Mouse (Mus musculus) layer of hippocampus, adult 8-10 months (tissue): ENCODE data around the gene Tmem233. TPM values are rescaled to one million over a fixed set of nuclear protein-coding genes. Genes with fewer than 3 reads are reported as not detected.
A peak's percentile ranks its signal among the peaks of the same experiment; 100 is the strongest.

Source experiments
- DNase-seq, 2 experiments: peaks; one replicate each; pipeline ENCODE4 v3.0.0; 2022; ENCODE audit warnings: low spot score in 2 of 2
- total RNA-seq, 4 experiments: library from RNA; stranded (reverse); gene quantifications; 2 replicates each; pipeline ENCODE4 v1.2.4; 2022

Tmem233 gene
- total RNA-seq, 4 experiments from 2014 or later, result not detected

GRCm38 (mm10) chr5:116029071-116029470 lies 54.0 kb downstream of the Tmem233 start:
- no peak for DNase-seq

GRCm38 (mm10) chr5:116026561-116026960 lies 56.5 kb downstream of the Tmem233 start:
- no peak for DNase-seq

- DNase-seq, result no peak
Measured at GRCm38 (mm10) chr5:116026107-116026506, 56.9 kb downstream of the Tmem233 start.

GRCm38 (mm10) chr5:116024327-116024739 lies 58.7 kb downstream of the Tmem233 start, which contains the start of gene Prkab1:
Gene Prkab1, minus strand, starts transcription at chr5:116024508.
- DNase-seq, result peak; percentile 89 to 90

DNA sequence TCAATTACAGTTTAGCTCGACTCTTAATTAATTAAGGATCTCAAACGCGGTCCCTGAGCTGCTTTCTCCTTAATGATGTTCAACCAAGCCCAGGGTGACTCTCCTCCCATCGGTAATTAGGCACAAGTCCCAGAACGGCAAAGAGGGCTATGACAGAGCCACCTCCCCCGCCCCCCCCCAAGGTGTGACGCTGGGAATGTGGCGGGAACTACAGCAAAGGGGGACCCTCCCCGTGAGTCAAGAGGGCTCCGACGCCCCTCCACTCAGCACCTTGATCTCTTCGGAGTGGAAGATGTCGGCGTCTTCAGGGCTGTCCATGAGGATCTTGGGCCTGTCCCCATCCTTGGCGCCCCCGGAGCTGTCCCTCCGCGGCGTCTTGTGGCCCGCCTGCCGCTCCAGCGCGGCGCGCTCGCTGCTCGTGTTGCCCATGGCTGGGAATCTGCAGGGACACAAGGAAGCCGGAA lies 59.2 kb downstream of the Tmem233 start:
- DNase-seq, result peak in 1 of 2 experiments; percentile 31

DNA sequence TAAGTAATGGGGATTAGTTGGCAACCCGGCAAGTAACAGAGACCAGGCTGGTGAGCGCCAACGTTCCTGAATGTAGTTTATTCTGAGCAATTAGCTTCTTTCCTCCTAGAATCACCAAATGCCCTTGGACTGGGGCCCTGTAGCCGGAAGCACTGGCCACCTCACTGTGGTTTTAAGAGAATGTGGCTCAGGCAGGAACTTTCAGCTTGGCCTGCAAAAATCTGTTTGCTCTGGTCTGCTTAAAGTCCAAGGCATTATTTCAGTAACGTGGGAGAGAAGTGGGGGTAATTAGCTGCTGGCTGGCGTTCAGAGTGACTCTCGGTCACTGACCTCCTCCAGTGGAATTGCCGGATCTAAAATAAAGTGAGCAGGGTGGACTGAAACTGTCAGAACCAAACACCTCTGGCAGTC lies 59.8 kb downstream of the Tmem233 start:
- DNase-seq, result peak; percentile 46 to 70

GRCm38 (mm10) chr5:116022658-116023200 lies 60.3 kb downstream of the Tmem233 start:
- no peak for DNase-seq

DNA sequence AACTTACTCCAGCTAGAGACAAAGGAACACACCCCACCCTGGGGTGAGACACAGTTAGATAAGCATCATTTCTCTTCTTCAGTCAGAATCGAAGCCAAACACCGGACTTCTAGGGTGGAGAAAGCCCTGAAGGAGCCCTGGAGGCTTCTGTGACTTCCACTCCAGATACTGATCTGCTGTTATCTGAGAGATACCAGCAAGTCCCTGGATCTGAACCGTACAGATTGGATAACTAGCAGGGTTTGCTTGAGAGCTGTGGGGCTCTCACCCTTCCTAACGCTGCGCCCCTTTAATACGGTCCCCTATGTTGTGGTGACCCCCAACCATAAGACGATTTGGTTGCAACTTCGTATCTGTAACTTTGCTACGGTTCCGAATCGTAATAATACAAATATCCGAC lies 60.9 kb downstream of the Tmem233 start:
- no peak for DNase-seq

GRCm38 (mm10) chr5:116021552-116021951 lies 61.5 kb downstream of the Tmem233 start:
- DNase-seq, result no peak

- no peak for DNase-seq
Measured at GRCm38 (mm10) chr5:116019371-116019770, 63.7 kb downstream of the Tmem233 start.

GRCm38 (mm10) chr5:116018784-116019183 lies 64.3 kb downstream of the Tmem233 start:
- DNase-seq, result no peak

DNA sequence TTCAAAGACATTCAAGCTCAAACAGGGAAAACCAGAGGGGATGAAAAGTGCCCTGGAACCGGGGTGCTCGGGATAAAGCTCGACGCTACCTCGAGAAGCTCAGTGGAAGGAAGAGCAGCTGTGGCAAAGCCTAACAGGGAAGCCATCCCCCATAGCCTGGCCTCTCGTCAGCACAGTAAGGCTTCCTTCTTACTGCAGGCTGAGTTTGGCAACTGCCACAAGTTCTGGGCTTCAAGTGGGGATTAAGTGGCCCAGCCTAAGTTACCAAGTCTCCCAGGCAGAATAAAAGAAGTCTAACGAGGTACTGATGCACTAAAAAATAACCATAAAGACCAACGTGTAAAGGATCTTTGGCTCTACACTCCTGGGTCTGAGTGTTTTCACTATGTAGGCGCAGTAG lies 64.8 kb downstream of the Tmem233 start:
- no peak for DNase-seq

DNA sequence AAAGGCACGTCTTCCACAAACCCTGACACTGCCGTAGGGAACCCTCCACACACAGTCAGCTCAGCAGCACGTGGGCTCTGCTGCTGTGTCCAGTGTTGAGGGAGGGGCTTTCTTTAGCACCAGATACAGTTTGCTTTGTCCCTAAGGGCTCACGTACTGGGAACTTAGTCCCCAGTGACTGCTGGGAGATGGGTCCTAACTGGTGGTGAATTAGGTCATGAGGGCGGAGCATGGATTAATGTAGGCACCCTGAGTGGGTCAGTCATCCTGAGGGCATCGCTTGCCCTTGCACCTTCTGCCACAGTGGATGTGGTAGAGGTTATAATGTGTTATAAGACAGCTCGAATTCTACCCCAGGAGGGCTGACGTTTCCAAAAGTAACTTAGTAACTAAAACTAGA lies 65.7 kb downstream of the Tmem233 start:
- no peak for DNase-seq

DNA sequence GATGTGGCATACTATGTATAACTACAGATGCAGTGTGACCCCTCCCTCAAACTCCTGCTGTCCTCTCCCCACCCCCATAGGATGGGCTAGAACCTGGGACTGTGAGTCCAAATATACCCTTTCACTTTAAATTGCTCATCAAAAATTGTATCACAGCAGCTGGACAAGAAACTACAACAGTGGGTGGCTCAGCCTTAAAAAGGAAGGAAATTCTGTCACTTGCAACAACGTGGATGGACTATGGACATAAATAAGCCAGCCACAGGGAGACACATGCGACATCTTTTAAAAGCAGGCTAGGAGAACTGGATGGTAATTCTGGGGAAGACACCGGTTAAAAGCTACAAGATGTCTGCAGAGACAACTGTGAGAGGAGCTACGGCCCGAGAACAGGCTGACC lies 66.5 kb downstream of the Tmem233 start:
- DNase-seq, result no peak

DNA sequence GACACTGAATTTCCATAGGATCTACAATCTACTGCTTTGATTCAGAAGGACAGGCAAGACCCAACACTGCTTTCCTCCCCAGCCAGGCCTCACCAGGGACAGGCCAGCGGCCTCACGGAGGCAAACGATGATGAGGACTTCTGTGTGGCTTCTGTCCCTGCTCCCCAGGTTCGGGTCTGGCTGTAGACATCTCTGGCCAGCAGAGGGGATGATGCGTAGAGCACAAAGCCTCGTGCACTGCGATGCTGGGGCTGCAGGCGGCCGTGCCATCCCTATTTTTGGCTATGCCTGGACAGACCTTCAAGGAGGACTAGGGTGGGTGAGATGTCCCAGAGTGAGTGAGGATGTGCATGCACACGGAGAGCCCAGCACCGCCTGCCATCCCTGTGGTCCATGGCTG lies 68.8 kb downstream of the Tmem233 start:
- no peak for DNase-seq

- no peak for DNase-seq
Measured at GRCm38 (mm10) chr5:116013821-116014220, 69.2 kb downstream of the Tmem233 start.

- DNase-seq, result no peak
Measured at GRCm38 (mm10) chr5:116012503-116012902, 70.5 kb downstream of the Tmem233 start.

GRCm38 (mm10) chr5:116011700-116012099 lies 71.3 kb downstream of the Tmem233 start:
- no peak for DNase-seq

DNA sequence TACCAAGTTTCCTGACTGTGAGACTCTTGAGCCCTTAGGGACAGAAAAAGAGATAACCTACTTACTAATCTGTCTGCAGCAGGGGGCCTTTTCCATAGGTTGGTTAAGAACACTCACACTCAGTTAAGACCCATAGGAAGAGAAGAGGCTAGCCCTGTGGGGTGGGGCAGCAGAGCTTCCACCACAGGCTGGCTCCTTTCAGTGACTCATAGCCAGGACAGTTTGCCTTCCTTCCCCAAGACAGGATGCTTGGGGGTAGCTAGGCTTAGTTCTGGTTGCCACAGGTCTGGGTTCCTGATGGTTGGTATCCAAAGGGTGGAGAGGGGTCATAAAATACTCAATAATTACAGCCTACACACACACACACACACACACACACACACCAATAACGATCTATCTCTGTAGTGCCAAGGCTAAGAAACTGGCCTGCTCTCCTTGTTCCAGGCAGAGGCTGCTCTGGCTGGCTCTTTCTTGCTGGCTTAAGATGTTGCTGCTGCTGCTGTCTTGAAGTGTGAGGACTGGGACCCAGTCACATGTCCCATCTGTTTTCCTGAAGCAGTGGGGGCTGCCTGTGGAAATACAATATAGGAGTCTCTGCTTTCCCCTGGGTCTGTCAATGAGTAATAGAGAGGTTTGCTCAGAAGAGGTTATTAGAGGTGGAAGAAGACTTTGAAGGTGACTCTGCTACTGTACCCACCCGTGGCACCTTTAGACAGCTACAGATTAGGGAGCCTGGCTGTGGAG lies 73.0 kb downstream of the Tmem233 start:
- no peak for DNase-seq

GRCm38 (mm10) chr5:116009091-116009851 lies 73.8 kb downstream of the Tmem233 start:
- no peak for DNase-seq

DNA sequence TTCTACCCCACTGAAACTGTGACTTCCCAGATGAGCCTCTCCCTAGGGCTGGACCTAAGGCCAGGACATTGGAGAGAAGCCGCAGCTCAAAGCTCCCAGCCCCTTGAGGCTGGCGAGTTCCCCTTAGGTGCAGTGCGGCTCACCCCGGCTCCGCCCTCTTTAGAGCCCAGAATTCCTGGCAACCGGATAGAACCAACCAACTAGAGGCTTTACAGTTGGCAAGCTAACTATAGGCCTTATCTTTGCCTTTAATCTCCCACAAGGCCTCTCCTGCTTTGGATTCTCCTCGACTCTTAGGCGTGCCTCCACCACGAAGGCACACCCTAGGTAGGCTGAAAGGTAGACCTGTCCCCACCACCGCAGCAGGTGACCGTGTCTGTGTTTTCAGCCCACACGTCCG lies 75.3 kb downstream of the Tmem233 start:
- DNase-seq, result no peak
